Mouse (Mus musculus) embryonic facial prominence, embryonic 12.5 days (tissue): ENCODE results near the gene Fam227a. TPM values are rescaled to one million over a fixed set of nuclear protein-coding genes. Genes with fewer than 3 reads are reported as not detected.

Experiments used
- ATAC-seq: fragments of 200-750 bp; cut with Nextera tagmentation; 2 replicates; pipeline ENCODE4 v1.8.0; 2017; ENCODE audit not compliant: insufficient number of reproducible peaks, insufficient read depth, low FRiP score, low TSS enrichment
- H3K27ac ChIP-seq: fragments of 300-500 bp; sonication (generic); 2 replicates; pipeline ENCODE4 v1.5.1; 2016; ENCODE audit warnings: mild to moderate bottlenecking
- H3K27me3 ChIP-seq: fragments of 300-500 bp; sonication (generic); 2 replicates; pipeline ENCODE4 v1.6.1; 2016; ENCODE audit warnings: mild to moderate bottlenecking, moderate library complexity
- H3K36me3 ChIP-seq: fragments of 300-500 bp; sonication (generic); 2 replicates; pipeline ENCODE4 v1.6.1; 2016; ENCODE audit warnings: mild to moderate bottlenecking
- H3K4me1 ChIP-seq: fragments of 300-500 bp; sonication (generic); 2 replicates; pipeline ENCODE4 v1.6.1; 2016
- H3K4me2 ChIP-seq: fragments of 300-500 bp; sonication (generic); replicated peaks from 2 replicates; pipeline ENCODE4 v1.6.1; 2016; ENCODE audit warnings: mild to moderate bottlenecking, moderate library complexity
- H3K4me3 ChIP-seq: fragments of 300-500 bp; sonication (generic); 2 replicates; pipeline ENCODE4 v1.5.1; 2016; ENCODE audit warnings: mild to moderate bottlenecking
- H3K9ac ChIP-seq: fragments of 300-500 bp; sonication (generic); 2 replicates; pipeline ENCODE4 v1.6.1; 2016; ENCODE audit warnings: mild to moderate bottlenecking, moderate library complexity
- H3K9me3 ChIP-seq: fragments of 300-500 bp; sonication (generic); 2 replicates; pipeline ENCODE4 v1.6.1; 2016; ENCODE audit warnings: mild to moderate bottlenecking, moderate library complexity
- WGBS: fragments of 180-500 bp; shearing (Covaris S2); methylation state at CpG from one replicate; pipeline ENCODE4 v1.1.7; 2016; 5-methylcytosine and 5-hydroxymethylcytosine counted together
- polyA plus RNA-seq: library from polyadenylated mRNA; unstranded; fragments of >200 nt; fragmentation: Nextera tagmentation; extraction: Ambion mirVana; gene quantifications from 2 replicates; pipeline ENCODE4 v1.2.1, GENCODE M21; 2016

Fam227a gene
- polyA plus RNA-seq, 1 experiment from 2014 or later: 2.9 TPM

- H3K9ac ChIP-seq: peak within 1 kb of the TSS; percentile 78
- H3K27ac ChIP-seq: peak within 1 kb of the TSS; percentile 68; the same call in 1 of the 2 replicates
- 1% methylated on average over 45 of the region's 45 CpGs for WGBS
- H3K27me3 ChIP-seq: no peaks in the 10 kb centered on the region
- peaks cover 9% of the 10 kb centered on the region; the same call in 1 of the 2 replicates for H3K36me3 ChIP-seq
- peak within 1 kb of the TSS; percentile 71 for H3K4me3 ChIP-seq
- peaks cover 40% of the 10 kb centered on the region for H3K4me1 ChIP-seq
- H3K4me2 ChIP-seq: peak within 1 kb of the TSS; percentile 83
- peak; percentile 97 for ATAC-seq
- H3K9me3 ChIP-seq: no peaks in the 10 kb centered on the region
Observed at GRCm38 (mm10) chr15:79690426-79691022, 31.8 kb upstream of the Fam227a start, which contains the start of gene Gtpbp1. TSS of gene Gtpbp1 (plus strand) at chr15:79690845.

GRCm38 (mm10) chr15:79689662-79690425 is 31.1 kb upstream of the Fam227a start:
- peaks cover 47% of the 10 kb centered on the region for H3K4me1 ChIP-seq
- H3K4me2 ChIP-seq: peak overlapping the region; percentile 83
- H3K4me3 ChIP-seq: peak overlapping the region; percentile 71
- peaks cover 9% of the 10 kb centered on the region; the same call in 1 of the 2 replicates for H3K36me3 ChIP-seq
- no peak overlapping the region for H3K27ac ChIP-seq
- H3K9me3 ChIP-seq: no peaks in the 10 kb centered on the region
- no peak overlapping the region for H3K9ac ChIP-seq
- no peaks in the 10 kb centered on the region for H3K27me3 ChIP-seq
- 14% methylated on average over 24 of the region's 24 CpGs for WGBS
- ATAC-seq: no peak

GRCm38 (mm10) chr15:79688268-79688956 is 29.7 kb upstream of the Fam227a start:
- no peak for ATAC-seq
- H3K27me3 ChIP-seq: no peaks in the 10 kb centered on the region
- peak overlapping the region; percentile 78 for H3K4me2 ChIP-seq
- no peaks in the 10 kb centered on the region for H3K9me3 ChIP-seq
- peak overlapping the region; percentile 97 for H3K27ac ChIP-seq
- H3K9ac ChIP-seq: peak overlapping the region; percentile 89
- 3% methylated on average over 8 of the region's 8 CpGs for WGBS
- no peaks in the 10 kb centered on the region for H3K36me3 ChIP-seq
- H3K4me3 ChIP-seq: peak overlapping the region; percentile 77
- peaks cover 58% of the 10 kb centered on the region for H3K4me1 ChIP-seq

GRCm38 (mm10) chr15:79687646-79688267 is 29.0 kb upstream of the Fam227a start, which contains the start of gene Josd1:
TSS of gene Josd1 (minus strand) at chr15:79687919.
- Histone ChIP-seq H3K9me3 (no peaks in the 10 kb centered on the region), H3K36me3 (no peaks in the 10 kb centered on the region), H3K9ac (peak within 1 kb of the TSS; percentile 89), H3K27me3 (no peaks in the 10 kb centered on the region), H3K4me3 (peak within 1 kb of the TSS; percentile 77), H3K4me1 (peaks cover 60% of the 10 kb centered on the region), H3K27ac (peak within 1 kb of the TSS; percentile 97), H3K4me2 (peak within 1 kb of the TSS; percentile 78)
- peak; percentile 37 for ATAC-seq
- WGBS: under 1% methylated on average over 63 of the region's 72 CpGs

- peak overlapping the region; percentile 77 for H3K4me3 ChIP-seq
- H3K27me3 ChIP-seq: no peaks in the 10 kb centered on the region
- 0% methylated on average over 33 of the region's 33 CpGs for WGBS
- peak overlapping the region; percentile 97 for H3K27ac ChIP-seq
- no peaks in the 10 kb centered on the region for H3K9me3 ChIP-seq
- H3K4me2 ChIP-seq: peak overlapping the region; percentile 78
- no peaks in the 10 kb centered on the region for H3K36me3 ChIP-seq
- H3K4me1 ChIP-seq: peaks cover 60% of the 10 kb centered on the region
- no peak for ATAC-seq
- peak overlapping the region; percentile 89 for H3K9ac ChIP-seq
Observed at GRCm38 (mm10) chr15:79687175-79687574, 28.4 kb upstream of the Fam227a start.

- H3K4me2 ChIP-seq: peak overlapping the region; percentile 78
- H3K27ac ChIP-seq: 0 out of 2 replicates have a peak overlapping the region, but pooled peaks have one; percentile 18
- H3K4me1 ChIP-seq: peaks cover 55% of the 10 kb centered on the region
- ATAC-seq: no peak
- WGBS: 16% methylated on average over 15 of the region's 15 CpGs
- H3K9ac ChIP-seq: peak overlapping the region; percentile 89
- H3K27me3 ChIP-seq: no peaks in the 10 kb centered on the region
- H3K4me3 ChIP-seq: peak overlapping the region; percentile 77
- no peaks in the 10 kb centered on the region for H3K36me3 ChIP-seq
- no peaks in the 10 kb centered on the region for H3K9me3 ChIP-seq
Observed at GRCm38 (mm10) chr15:79686046-79686869, 27.5 kb upstream of the Fam227a start.

GRCm38 (mm10) chr15:79685141-79685641 is 26.4 kb upstream of the Fam227a start:
- no peaks in the 10 kb centered on the region for H3K36me3 ChIP-seq
- H3K4me1 ChIP-seq: peaks cover 55% of the 10 kb centered on the region
- peak overlapping the region; percentile 77 for H3K4me3 ChIP-seq
- no peak overlapping the region for H3K27ac ChIP-seq
- no peaks in the 10 kb centered on the region for H3K27me3 ChIP-seq
- WGBS: 29% methylated on average over 6 of the region's 6 CpGs
- H3K9me3 ChIP-seq: no peaks in the 10 kb centered on the region
- peak overlapping the region; percentile 89 for H3K9ac ChIP-seq
- peak overlapping the region; percentile 78 for H3K4me2 ChIP-seq
- ATAC-seq: no peak

- H3K4me3 ChIP-seq: peak overlapping the region; percentile 77
- H3K4me2 ChIP-seq: peak overlapping the region; percentile 78
- no peaks in the 10 kb centered on the region for H3K36me3 ChIP-seq
- no peak overlapping the region for H3K27ac ChIP-seq
- no peak for ATAC-seq
- H3K9ac ChIP-seq: peak overlapping the region; percentile 89; the same call in 1 of the 2 replicates
- 78% methylated on average over 6 of the region's 6 CpGs for WGBS
- peaks cover 54% of the 10 kb centered on the region for H3K4me1 ChIP-seq
- H3K9me3 ChIP-seq: no peaks in the 10 kb centered on the region
- no peaks in the 10 kb centered on the region for H3K27me3 ChIP-seq
Observed at GRCm38 (mm10) chr15:79684616-79685015, 25.9 kb upstream of the Fam227a start.

- Histone ChIP-seq H3K27me3 (no peaks in the 10 kb centered on the region), H3K9ac (no peak overlapping the region; the same call in 1 of the 2 replicates), H3K4me3 (peak overlapping the region; percentile 77; the same call in 1 of the 2 replicates), H3K4me2 (peak overlapping the region; percentile 78), H3K27ac (no peak overlapping the region), H3K36me3 (no peaks in the 10 kb centered on the region), H3K4me1 (peaks cover 50% of the 10 kb centered on the region), H3K9me3 (no peaks in the 10 kb centered on the region)
- ATAC-seq: no peak
- WGBS: 75% methylated on average over 19 of the region's 19 CpGs
Observed at GRCm38 (mm10) chr15:79683707-79684465, 25.1 kb upstream of the Fam227a start.

- Histone ChIP-seq H3K9ac (0 out of 2 replicates have a peak overlapping the region, but pooled peaks have one; percentile 15), H3K27ac (no peak overlapping the region), H3K4me2 (no peak overlapping the region), H3K36me3 (no peaks in the 10 kb centered on the region), H3K4me3 (no peak overlapping the region), H3K9me3 (no peaks in the 10 kb centered on the region), H3K4me1 (peaks cover 45% of the 10 kb centered on the region), H3K27me3 (no peaks in the 10 kb centered on the region)
- 89% methylated on average over 6 of the region's 6 CpGs for WGBS
- ATAC-seq: no peak
Observed at GRCm38 (mm10) chr15:79683146-79683545, 24.4 kb upstream of the Fam227a start.
